Mouse (Mus musculus) liver, adult 2 months (tissue): ENCODE data around the gene Cenpp. TPM values are rescaled to one million over a fixed set of nuclear protein-coding genes. Genes with fewer than 3 reads are reported as not detected.
"Not testable (repeated sequence)": the region's sequence is repeated elsewhere in the genome, so short reads cannot be mapped to it uniquely, and the experiment has no call there.

ENCODE experiments used
- DNase-seq: peaks from one replicate; pipeline ENCODE4 v3.0.0-alpha.2; 2011; ENCODE audit warnings: low read depth, low spot score; ENCODE audit errors: extremely low read depth
- H3K27ac ChIP-seq: fragments of 200-500 bp; replicated peaks from 2 replicates; pipeline ENCODE4 v1.5.1; 2012; ENCODE audit warnings: low read depth, mild to moderate bottlenecking, control low read depth, inconsistent platforms, low read length; ENCODE audit not compliant: insufficient read depth
- H3K27me3 ChIP-seq: fragments of 200-500 bp; 2 replicates; pipeline ENCODE4 v1.6.1; 2012; ENCODE audit warnings: mild to moderate bottlenecking, moderate library complexity, low read length, inconsistent platforms; ENCODE audit not compliant: control insufficient read depth, insufficient read depth
- H3K36me3 ChIP-seq: fragments of 200-500 bp; 2 replicates; pipeline ENCODE4 v1.6.1; 2012; ENCODE audit warnings: low read length, inconsistent platforms; ENCODE audit not compliant: control insufficient read depth, insufficient read depth
- H3K4me1 ChIP-seq: fragments of 200-500 bp; 2 replicates; pipeline ENCODE4 v1.6.1; 2011; ENCODE audit warnings: low read length; ENCODE audit not compliant: control insufficient read depth, insufficient read depth
- H3K4me3 ChIP-seq: fragments of 200-500 bp; 2 replicates; pipeline ENCODE4 v1.5.1; 2011; ENCODE audit warnings: low read depth, mild to moderate bottlenecking, control low read depth, low read length, moderate library complexity; ENCODE audit not compliant: insufficient read depth
- H3K79me2 ChIP-seq: fragments of 200-500 bp; 2 replicates; pipeline ENCODE4 v1.6.1; 2012; ENCODE audit warnings: inconsistent platforms, mild to moderate bottlenecking, low read length, moderate library complexity; ENCODE audit not compliant: control insufficient read depth, insufficient read depth
- H3K9ac ChIP-seq: fragments of 200-500 bp; 2 replicates; pipeline ENCODE4 v1.6.1; 2012; ENCODE audit warnings: low read depth, mild to moderate bottlenecking, control low read depth, inconsistent platforms, low read length
- CTCF ChIP-seq: fragments of 200-500 bp; IDR thresholded peaks from 2 replicates; pipeline ENCODE4 v1.5.1; 2011; ENCODE audit warnings: low read depth, low read length, control low read depth
- POLR2A ChIP-seq: fragments of 200-500 bp; IDR thresholded peaks from 2 replicates; pipeline ENCODE4 v1.6.1; 2011; ENCODE audit warnings: low read length, control low read depth; ENCODE audit not compliant: insufficient read depth; ENCODE audit errors: extremely low read depth
- WGBS: fragments of 180-500 bp; shearing (Covaris S2); methylation state at CpG from one replicate; pipeline ENCODE4 v1.1.7; 2018; 5-methylcytosine and 5-hydroxymethylcytosine counted together
- polyA plus RNA-seq: library from polyadenylated mRNA; depleted of rRNA; stranded (reverse); fragments of >200 nt; gene quantifications from 2 replicates; pipeline ENCODE4 v1.2.3, GENCODE M21; 2012
- total RNA-seq: library from RNA; depleted of rRNA; stranded (reverse); fragments of >200 nt; gene quantifications from 2 replicates; pipeline ENCODE4 v1.2.3, GENCODE M21; 2014

The Cenpp gene
- total and polyA plus RNA-seq, 2 experiments, result 0.12 to 0.55 TPM

- DNase-seq, result no peak
- Histone ChIP-seq H3K9ac (no peak overlapping the region), H3K27me3 (no peaks in the 10 kb centered on the region), H3K36me3 (no peaks in the 10 kb centered on the region), H3K4me3 (no peak overlapping the region), H3K79me2 (no peaks in the 10 kb centered on the region), H3K4me1 (no peaks in the 10 kb centered on the region), H3K27ac (no peak overlapping the region)
- TF ChIP-seq POLR2A, result no peak
- 74% methylated on average over 1 of the region's 1 CpGs for WGBS
These were observed 29.4 kb downstream of the Cenpp start for GRCm38 (mm10) chr13:49623216-49623615.

GRCm38 (mm10) chr13:49618365-49618764, 34.2 kb downstream of the Cenpp start:
- H3K27ac ChIP-seq, result no peak overlapping the region
- H3K9ac ChIP-seq, result no peak overlapping the region
- no peak for DNase-seq
- H3K4me3 ChIP-seq, result no peak overlapping the region
- TF ChIP-seq CTCF (no peak), POLR2A (no peak)
- H3K79me2 ChIP-seq, result no peaks in the 10 kb centered on the region
- no peaks in the 10 kb centered on the region for H3K36me3 ChIP-seq
- no peaks in the 10 kb centered on the region for H3K4me1 ChIP-seq
- H3K27me3 ChIP-seq, result no peaks in the 10 kb centered on the region

GRCm38 (mm10) chr13:49617021-49617420, 35.6 kb downstream of the Cenpp start:
- H3K4me1 ChIP-seq, result no peaks in the 10 kb centered on the region
- no peaks in the 10 kb centered on the region for H3K36me3 ChIP-seq
- no peak overlapping the region for H3K9ac ChIP-seq
- no peak for DNase-seq
- H3K4me3 ChIP-seq, result no peak overlapping the region
- no peaks in the 10 kb centered on the region for H3K27me3 ChIP-seq
- H3K27ac ChIP-seq, result no peak overlapping the region
- H3K79me2 ChIP-seq, result no peaks in the 10 kb centered on the region
- 94% methylated on average over 3 of the region's 3 CpGs for WGBS
- TF ChIP-seq CTCF (no peak), POLR2A (no peak)

DNA sequence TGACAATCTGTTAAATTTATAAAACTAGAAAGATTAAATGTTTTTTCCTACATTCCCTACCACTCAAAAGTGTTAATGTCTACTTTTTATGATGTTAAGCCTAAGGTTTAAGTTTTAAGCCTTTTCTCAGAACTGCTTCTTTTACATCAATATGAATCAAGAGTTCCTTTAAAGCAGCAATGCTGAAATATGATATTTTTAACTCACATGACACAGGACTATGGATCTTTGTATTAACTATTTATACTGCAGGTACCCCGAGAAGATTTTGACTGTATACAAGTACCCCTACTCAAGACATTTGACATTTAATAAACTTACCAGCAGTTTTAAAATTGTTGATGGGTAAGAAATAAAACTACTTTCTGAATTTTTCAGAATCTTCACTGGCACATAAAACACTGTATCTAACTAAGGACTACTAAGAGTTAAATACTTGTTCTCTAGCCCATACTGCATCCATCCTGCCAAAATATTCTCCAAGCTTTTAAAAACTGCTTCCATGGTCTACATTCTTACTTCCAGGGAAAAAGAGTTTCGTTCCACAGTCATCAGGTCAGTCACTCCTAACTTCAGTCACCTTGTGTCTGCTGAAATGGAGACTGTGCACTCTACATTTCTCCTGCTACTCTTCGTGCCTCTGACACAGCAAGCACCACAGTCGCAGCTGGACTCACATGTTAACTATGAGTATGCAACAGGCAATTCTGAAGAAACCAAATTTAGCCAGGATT, 43.8 kb downstream of the Cenpp start:
- no peak for DNase-seq
- Histone ChIP-seq H3K4me3 (no peak overlapping the region), H3K4me1 (no peaks in the 10 kb centered on the region), H3K9ac (no peak overlapping the region), H3K36me3 (no peaks in the 10 kb centered on the region), H3K27me3 (no peaks in the 10 kb centered on the region), H3K27ac (no peak overlapping the region), H3K79me2 (no peaks in the 10 kb centered on the region)
- 88% methylated on average over 4 of the region's 4 CpGs for WGBS
- no peak for TF ChIP-seq CTCF
- TF ChIP-seq POLR2A, result no peak

DNA sequence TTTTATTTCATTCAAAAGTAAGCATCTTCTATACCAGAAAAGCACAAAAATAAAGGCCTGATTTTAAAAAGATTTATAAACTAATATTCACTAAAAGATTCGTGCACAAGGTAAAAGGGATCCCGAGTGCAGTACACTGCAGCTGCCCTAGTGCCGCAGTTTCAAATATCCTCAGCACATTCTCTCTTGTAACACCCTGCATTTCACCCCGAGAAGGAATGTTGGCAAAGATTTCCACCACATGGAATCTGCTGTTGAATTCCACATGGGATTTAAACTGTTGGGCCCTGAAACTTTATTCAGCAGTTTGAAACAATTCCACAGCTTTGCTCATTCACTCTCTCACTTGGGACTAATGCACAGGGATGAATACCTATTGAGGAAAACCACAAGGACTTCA, 44.9 kb downstream of the Cenpp start, which contains the start of gene Ogn:
TSS of gene Ogn (plus strand) at position 333 of the 400 bp plus-strand sequence.
- Histone ChIP-seq H3K4me3 (no peak within 1 kb of the TSS), H3K4me1 (no peaks in the 10 kb centered on the region), H3K79me2 (no peaks in the 10 kb centered on the region), H3K9ac (no peak within 1 kb of the TSS), H3K36me3 (no peaks in the 10 kb centered on the region), H3K27ac (no peak within 1 kb of the TSS), H3K27me3 (no peaks in the 10 kb centered on the region)
- DNase-seq, result peak; percentile 23
- WGBS, result 83% methylated on average over 4 of the region's 4 CpGs
- TF ChIP-seq CTCF (no peak), POLR2A (no peak)

- Histone ChIP-seq H3K27me3 (no peaks in the 10 kb centered on the region), H3K4me3 (no peak overlapping the region), H3K4me1 (no peaks in the 10 kb centered on the region), H3K36me3 (no peaks in the 10 kb centered on the region), H3K9ac (no peak overlapping the region), H3K79me2 (no peaks in the 10 kb centered on the region), H3K27ac (no peak overlapping the region)
- TF ChIP-seq POLR2A (no peak), CTCF (no peak)
- no peak for DNase-seq
These were observed 49.0 kb downstream of the Cenpp start for GRCm38 (mm10) chr13:49603603-49604002.

GRCm38 (mm10) chr13:49602541-49602940, 50.0 kb downstream of the Cenpp start:
- H3K27me3 ChIP-seq, H3K4me3 ChIP-seq, H3K27ac ChIP-seq, H3K4me1 ChIP-seq, H3K36me3 ChIP-seq, H3K9ac ChIP-seq, H3K79me2 ChIP-seq, DNase-seq: not testable (repeated sequence)
- WGBS, result 96% methylated on average over 2 of the region's 2 CpGs
